Mouse (Mus musculus) bone marrow, adult 2 months (tissue): ENCODE data around the gene Rpl28. TPM values are rescaled to one million over a fixed set of nuclear protein-coding genes. Genes with fewer than 3 reads are reported as not detected.
"Not testable (repeated sequence)": the region's sequence is repeated elsewhere in the genome, so short reads cannot be mapped to it uniquely, and the experiment has no call there.

Experiments used
- H3K27ac ChIP-seq: fragments of 200-500 bp; 2 replicates; pipeline ENCODE4 v1.5.1; 2012; ENCODE audit warnings: low read depth, mild to moderate bottlenecking, control low read depth, inconsistent platforms, low read length; ENCODE audit not compliant: control insufficient read depth, poor library complexity, insufficient read depth
- H3K4me1 ChIP-seq: fragments of 200-500 bp; 2 replicates; pipeline ENCODE4 v1.6.1; 2011; ENCODE audit warnings: low read length; ENCODE audit not compliant: control insufficient read depth, insufficient read depth
- H3K4me3 ChIP-seq: fragments of 200-500 bp; replicated peaks from 2 replicates; pipeline ENCODE3; 2011; ENCODE audit warnings: mild to moderate bottlenecking, low read depth, low read length, control low read depth; ENCODE audit not compliant: control insufficient read depth
- CTCF ChIP-seq: fragments of 200-500 bp; IDR thresholded peaks from 2 replicates; pipeline ENCODE4 v1.5.1; 2011; ENCODE audit warnings: low read length, control low read depth; ENCODE audit not compliant: control insufficient read depth, insufficient read depth
- POLR2A ChIP-seq: fragments of 200-500 bp; IDR thresholded peaks from 2 replicates; pipeline ENCODE4 v1.6.1; 2011; ENCODE audit warnings: low read depth, mild to moderate bottlenecking, control low read depth, low read length, borderline replicate concordance; ENCODE audit not compliant: control insufficient read depth
- WGBS: fragments of 180-500 bp; shearing (Covaris S2); methylation state at CpG from one replicate; pipeline ENCODE4 v1.1.7; 2018; 5-methylcytosine and 5-hydroxymethylcytosine counted together
- polyA plus RNA-seq: library from polyadenylated mRNA; stranded (reverse); fragments of >200 nt; gene quantifications from 2 replicates; pipeline ENCODE4 v1.2.4, GENCODE M21; 2011; ENCODE audit warnings: low replicate concordance; ENCODE audit not compliant: missing spikeins, insufficient read depth, insufficient read length

Gene Rpl28
- polyA plus RNA-seq, 1 experiment, result 887 TPM

GRCm38 (mm10) chr7:4813105-4813791 is 20.6 kb downstream of the Rpl28 start:
- WGBS, result 17% methylated on average over 8 of the region's 8 CpGs
- TF ChIP-seq POLR2A, result no peak
- no peak for TF ChIP-seq CTCF

GRCm38 (mm10) chr7:4816559-4816958 is 23.9 kb downstream of the Rpl28 start:
- Histone ChIP-seq H3K4me3 (no peak overlapping the region), H3K4me1 (no peaks in the 10 kb centered on the region), H3K27ac (no peak overlapping the region)
- TF ChIP-seq CTCF (no peak), POLR2A (no peak)

More at GRCm38 (mm10) chr7:4813105-4813791, 20.6 kb downstream of the Rpl28 start:
- Histone ChIP-seq H3K4me1 (peaks cover 1% of the 10 kb centered on the region; the same call in 1 of the 2 replicates), H3K27ac (peak overlapping the region; percentile 93), H3K4me3 (peak overlapping the region; percentile 84)

- H3K27ac ChIP-seq, H3K4me1 ChIP-seq, H3K4me3 ChIP-seq: not testable (repeated sequence)
- 82% methylated on average over 7 of the region's 7 CpGs for WGBS
Observed at GRCm38 (mm10) chr7:4820925-4821324, 28.3 kb downstream of the Rpl28 start.

- WGBS, result 80% methylated on average over 4 of the region's 4 CpGs
- Histone ChIP-seq H3K4me3 (no peak overlapping the region), H3K27ac (no peak overlapping the region), H3K4me1 (no peaks in the 10 kb centered on the region)
- TF ChIP-seq CTCF (no peak), POLR2A (no peak)
Observed at GRCm38 (mm10) chr7:4821690-4822089, 29.0 kb downstream of the Rpl28 start.

GRCm38 (mm10) chr7:4822162-4822907 is 29.7 kb downstream of the Rpl28 start:
- Histone ChIP-seq H3K4me1 (no peaks in the 10 kb centered on the region), H3K4me3 (no peak overlapping the region), H3K27ac (no peak overlapping the region)
- WGBS, result 80% methylated on average over 6 of the region's 6 CpGs
- TF ChIP-seq CTCF (no peak), POLR2A (no peak)

GRCm38 (mm10) chr7:4825365-4825764 is 32.7 kb downstream of the Rpl28 start:
- Histone ChIP-seq H3K4me1 (no peaks in the 10 kb centered on the region), H3K4me3 (no peak overlapping the region), H3K27ac (no peak overlapping the region)
- TF ChIP-seq CTCF, result no peak
- no peak for TF ChIP-seq POLR2A
- WGBS, result 54% methylated on average over 4 of the region's 4 CpGs

GRCm38 (mm10) chr7:4830476-4830875 is 37.8 kb downstream of the Rpl28 start:
- Histone ChIP-seq H3K4me3 (no peak overlapping the region), H3K27ac (no peak overlapping the region), H3K4me1 (no peaks in the 10 kb centered on the region)
- WGBS, result 13% methylated on average over 12 of the region's 12 CpGs
- TF ChIP-seq CTCF (no peak), POLR2A (no peak)

- H3K27ac ChIP-seq, result no peak overlapping the region
- TF ChIP-seq CTCF (no peak), POLR2A (no peak)
- no peak overlapping the region for H3K4me3 ChIP-seq
- no peaks in the 10 kb centered on the region for H3K4me1 ChIP-seq
- WGBS, result 2% methylated on average over 34 of the region's 34 CpGs
Observed at GRCm38 (mm10) chr7:4835631-4836327, 43.1 kb downstream of the Rpl28 start.
